Mouse (Mus musculus): ENCODE data around the gene Slc39a8. TPM values are rescaled to one million over a fixed set of nuclear protein-coding genes. Genes with fewer than 3 reads are reported as not detected.

The Slc39a8 gene
- polyA plus RNA-seq, 1 experiment: 3.6 TPM

GRCm38 (mm10) chr3:135859431-135859830 lies 34.4 kb downstream of the Slc39a8 start:
- no peak for TF ChIP-seq POLR2A (IDR thresholded peaks at IDR 0.05; ENCODE audit: extremely low read depth, insufficient read depth, low read length)
- TF ChIP-seq CTCF (IDR thresholded peaks at IDR 0.05; ENCODE audit: extremely low read depth, insufficient read depth, low read length): no peak
- Histone ChIP-seq H3K4me1 (ENCODE audit: control insufficient read depth, insufficient read depth, low read length) (no peaks in the 10 kb centered on the region), H3K27ac (ENCODE audit: insufficient read depth, low read length) (no peak overlapping the region), H3K4me3 (ENCODE audit: insufficient read depth, low read length) (no peak overlapping the region)

DNA sequence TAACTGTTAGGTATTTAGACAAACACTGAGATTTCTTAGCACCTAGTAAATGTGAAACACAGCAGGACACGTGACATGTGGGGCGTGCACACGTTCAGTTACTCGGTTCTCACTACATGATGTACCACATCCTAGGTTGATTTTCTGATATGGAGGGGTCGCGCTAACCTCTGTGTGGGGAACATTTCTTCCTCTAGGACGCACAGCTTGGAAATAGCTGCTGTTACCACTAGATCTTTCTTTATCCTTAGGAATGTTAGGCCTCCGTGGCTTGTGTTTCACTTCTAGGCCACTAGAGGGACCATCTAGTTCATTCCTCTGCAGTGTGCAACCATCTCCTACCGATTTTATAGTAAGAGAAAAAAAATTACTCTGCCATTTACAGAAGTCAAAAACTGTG lies 37.7 kb downstream of the Slc39a8 start:
- no peaks in the 10 kb centered on the region for H3K4me1 ChIP-seq (ENCODE audit: control insufficient read depth, insufficient read depth, low read length)
- no peak overlapping the region for H3K4me3 ChIP-seq (ENCODE audit: insufficient read depth, low read length)
- TF ChIP-seq POLR2A (IDR thresholded peaks at IDR 0.05; ENCODE audit: extremely low read depth, insufficient read depth, low read length) (no peak), CTCF (IDR thresholded peaks at IDR 0.05; ENCODE audit: extremely low read depth, insufficient read depth, low read length) (peak; percentile 57)
- no peak overlapping the region for H3K27ac ChIP-seq (ENCODE audit: insufficient read depth, low read length)

GRCm38 (mm10) chr3:135869041-135869440 lies 44.0 kb downstream of the Slc39a8 start:
- Histone ChIP-seq H3K4me3 (ENCODE audit: insufficient read depth, low read length) (no peak overlapping the region), H3K4me1 (ENCODE audit: control insufficient read depth, insufficient read depth, low read length) (no peaks in the 10 kb centered on the region), H3K27ac (ENCODE audit: insufficient read depth, low read length) (no peak overlapping the region)
- no peak for TF ChIP-seq POLR2A (IDR thresholded peaks at IDR 0.05; ENCODE audit: extremely low read depth, insufficient read depth, low read length)
- no peak for TF ChIP-seq CTCF (IDR thresholded peaks at IDR 0.05; ENCODE audit: extremely low read depth, insufficient read depth, low read length)

GRCm38 (mm10) chr3:135872325-135872724 lies 47.2 kb downstream of the Slc39a8 start:
- TF ChIP-seq CTCF (IDR thresholded peaks at IDR 0.05; ENCODE audit: extremely low read depth, insufficient read depth, low read length): no peak
- TF ChIP-seq POLR2A (IDR thresholded peaks at IDR 0.05; ENCODE audit: extremely low read depth, insufficient read depth, low read length): no peak

DNA sequence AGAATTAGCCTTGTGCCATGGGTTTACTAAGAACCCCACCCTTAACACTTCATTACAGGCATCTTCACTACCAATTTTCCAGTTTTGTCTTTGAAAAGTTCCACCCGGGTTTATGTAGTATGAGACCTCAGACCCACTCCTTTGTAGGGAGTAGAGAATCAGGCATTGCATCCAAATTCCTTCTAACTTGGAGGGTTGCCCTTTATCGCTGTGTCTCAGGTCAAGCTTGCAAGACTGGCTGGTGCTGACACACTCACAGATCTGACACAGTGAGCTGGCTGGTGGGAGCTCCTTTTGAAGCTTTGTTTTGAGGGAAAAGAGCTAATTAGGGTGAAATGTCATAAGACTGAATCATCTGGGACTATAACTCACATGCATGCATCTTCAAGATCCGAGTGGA lies 48.5 kb downstream of the Slc39a8 start:
- Histone ChIP-seq H3K4me3 (ENCODE audit: insufficient read depth, low read length) (no peak overlapping the region), H3K4me1 (ENCODE audit: control insufficient read depth, insufficient read depth, low read length) (no peaks in the 10 kb centered on the region)
- TF ChIP-seq CTCF (IDR thresholded peaks at IDR 0.05; ENCODE audit: extremely low read depth, insufficient read depth, low read length) (no peak), POLR2A (IDR thresholded peaks at IDR 0.05; ENCODE audit: extremely low read depth, insufficient read depth, low read length) (no peak)

More at GRCm38 (mm10) chr3:135872325-135872724, 47.2 kb downstream of the Slc39a8 start:
- no peak overlapping the region for H3K27ac ChIP-seq (ENCODE audit: insufficient read depth, low read length)
- H3K4me3 ChIP-seq (ENCODE audit: insufficient read depth, low read length): no peak overlapping the region
- no peaks in the 10 kb centered on the region for H3K4me1 ChIP-seq (ENCODE audit: control insufficient read depth, insufficient read depth, low read length)

DNA sequence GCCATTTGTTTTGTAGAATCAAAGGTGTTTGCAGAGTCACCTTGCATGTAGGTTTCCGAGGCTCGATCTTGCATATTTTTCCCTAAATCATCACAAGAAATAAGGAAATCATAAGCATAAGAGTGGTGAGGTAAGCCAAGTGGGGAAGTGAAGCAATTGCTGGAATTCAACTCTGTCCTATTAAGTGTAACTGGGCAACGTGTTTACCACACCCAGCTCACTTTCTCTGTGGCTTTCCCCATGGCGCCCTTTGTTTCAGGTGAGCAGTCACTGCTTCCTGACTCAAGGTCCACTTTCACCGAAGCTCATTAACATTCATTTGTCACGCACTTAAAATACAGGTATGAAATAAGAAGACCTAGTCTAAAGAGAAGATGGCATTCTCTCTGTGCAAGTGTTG lies 53.0 kb downstream of the Slc39a8 start:
- TF ChIP-seq POLR2A (IDR thresholded peaks at IDR 0.05; ENCODE audit: extremely low read depth, insufficient read depth, low read length) (no peak), CTCF (IDR thresholded peaks at IDR 0.05; ENCODE audit: extremely low read depth, insufficient read depth, low read length) (no peak)
- no peaks in the 10 kb centered on the region for H3K4me1 ChIP-seq (ENCODE audit: control insufficient read depth, insufficient read depth, low read length)

More for the DNA sequence above, 48.5 kb downstream of the Slc39a8 start:
- H3K27ac ChIP-seq (ENCODE audit: insufficient read depth, low read length): no peak overlapping the region

DNA sequence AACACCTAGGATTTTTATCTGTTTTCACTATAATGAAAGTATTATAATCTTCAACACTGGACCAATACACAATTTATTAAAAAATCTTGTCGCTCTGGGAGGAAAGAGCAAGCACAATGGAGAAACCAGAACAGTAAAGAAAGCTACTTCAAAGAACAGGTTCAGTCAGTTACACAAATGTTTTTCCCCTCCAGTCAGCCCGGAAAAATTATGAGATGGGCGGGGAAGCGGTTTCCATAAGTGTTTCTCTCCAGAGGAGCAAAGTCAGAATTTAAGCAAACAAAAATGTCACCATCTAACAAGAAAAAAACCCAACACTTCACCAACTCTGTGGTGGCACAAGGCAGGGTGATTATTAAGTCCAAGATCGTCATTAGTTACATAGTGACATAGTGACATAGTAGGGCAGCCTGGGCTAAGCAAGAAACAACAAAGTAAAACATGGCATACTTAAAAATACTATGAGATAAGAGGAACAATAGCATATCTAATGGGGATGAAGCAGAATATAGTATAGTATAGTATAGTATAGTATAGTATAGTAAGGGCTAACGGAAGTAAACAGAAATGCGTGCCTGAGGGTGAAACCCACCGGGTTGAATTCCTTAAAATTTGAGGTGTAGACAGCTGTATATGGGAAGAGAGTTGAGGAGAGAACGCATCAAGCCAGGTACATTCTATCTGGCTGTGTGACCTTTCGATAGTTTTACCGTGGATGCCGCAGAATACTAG lies 61.0 kb downstream of the Slc39a8 start:
- Histone ChIP-seq H3K27ac (ENCODE audit: insufficient read depth, low read length) (no peak overlapping the region), H3K4me1 (ENCODE audit: control insufficient read depth, insufficient read depth, low read length) (peaks cover 1% of the 10 kb centered on the region; the same call in 1 of the 2 replicates), H3K4me3 (ENCODE audit: insufficient read depth, low read length) (no peak overlapping the region)
- TF ChIP-seq POLR2A (IDR thresholded peaks at IDR 0.05; ENCODE audit: extremely low read depth, insufficient read depth, low read length) (no peak), CTCF (IDR thresholded peaks at IDR 0.05; ENCODE audit: extremely low read depth, insufficient read depth, low read length) (no peak)

More for the DNA sequence above, 53.0 kb downstream of the Slc39a8 start:
- no peak overlapping the region for H3K4me3 ChIP-seq (ENCODE audit: insufficient read depth, low read length)
- H3K27ac ChIP-seq (ENCODE audit: insufficient read depth, low read length): no peak overlapping the region

GRCm38 (mm10) chr3:135886659-135887027 lies 61.6 kb downstream of the Slc39a8 start:
- peak; percentile 73 for TF ChIP-seq CTCF (IDR thresholded peaks at IDR 0.05; ENCODE audit: extremely low read depth, insufficient read depth, low read length)
- no peak for TF ChIP-seq POLR2A (IDR thresholded peaks at IDR 0.05; ENCODE audit: extremely low read depth, insufficient read depth, low read length)
- H3K4me3 ChIP-seq (ENCODE audit: insufficient read depth, low read length): peak overlapping the region; percentile 5; the same call in 1 of the 2 replicates
- no peak overlapping the region for H3K27ac ChIP-seq (ENCODE audit: insufficient read depth, low read length)
- peaks cover 1% of the 10 kb centered on the region; the same call in 1 of the 2 replicates for H3K4me1 ChIP-seq (ENCODE audit: control insufficient read depth, insufficient read depth, low read length)

DNA sequence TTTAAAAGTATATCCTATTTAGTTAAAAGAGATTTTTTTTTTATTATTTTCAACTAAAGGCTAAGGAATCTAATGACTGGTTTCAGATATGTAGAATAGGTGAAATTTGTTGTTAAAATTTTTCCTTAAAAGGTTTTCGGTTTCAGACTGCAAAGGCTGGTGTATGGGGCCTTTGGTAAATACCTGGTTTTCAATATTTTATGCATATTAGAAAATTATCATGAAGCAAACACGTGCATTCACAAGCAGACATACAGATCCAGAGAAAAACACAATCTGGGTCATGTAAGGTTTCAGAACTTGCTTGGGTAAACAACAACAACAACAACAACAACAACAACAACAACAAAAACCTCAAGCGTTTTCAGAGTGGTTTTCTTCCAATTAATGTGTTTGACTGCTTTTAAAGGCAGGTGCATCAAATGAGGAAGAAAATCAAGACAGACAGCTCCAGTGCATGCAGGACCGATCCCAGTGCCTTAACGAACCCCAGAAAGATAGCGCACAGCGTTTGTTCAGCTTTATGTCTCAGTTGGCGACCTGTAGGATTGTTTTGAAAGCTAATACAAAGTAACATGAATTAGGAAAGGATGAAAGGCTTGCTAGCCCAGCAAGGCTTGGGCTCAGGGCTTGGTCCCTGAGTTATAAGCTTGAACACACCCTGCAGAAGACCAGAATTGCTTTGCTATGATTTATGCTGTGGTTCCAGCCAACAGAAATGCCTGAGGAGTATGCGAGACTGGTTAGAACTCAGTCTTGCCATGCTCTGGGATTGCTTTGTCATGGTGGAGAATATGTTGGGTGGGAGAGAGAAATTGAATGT lies 62.2 kb downstream of the Slc39a8 start:
- Histone ChIP-seq H3K4me3 (ENCODE audit: insufficient read depth, low read length) (0 out of 2 replicates have a peak overlapping the region, but pooled peaks have one; percentile 5), H3K4me1 (ENCODE audit: control insufficient read depth, insufficient read depth, low read length) (peaks cover 1% of the 10 kb centered on the region; the same call in 1 of the 2 replicates), H3K27ac (ENCODE audit: insufficient read depth, low read length) (no peak overlapping the region)
- no peak for TF ChIP-seq CTCF (IDR thresholded peaks at IDR 0.05; ENCODE audit: extremely low read depth, insufficient read depth, low read length)
- TF ChIP-seq POLR2A (IDR thresholded peaks at IDR 0.05; ENCODE audit: extremely low read depth, insufficient read depth, low read length): no peak

Measured in cortical plate, adult 2 months (tissue).